Comparison of ENCODE assay signal across 16 mouse cellular contexts in genomic region chr11:61024388-61024787, GRCm38 (mm10). TPM values are rescaled to one million over a fixed set of nuclear protein-coding genes. Genes with fewer than 3 reads are reported as not detected.
A peak's percentile ranks its signal among the peaks of the same experiment; 100 is the strongest.
DNase-seq lines count a peak whose midpoint lies in the region; ATAC-seq lines count a peak whose summit lies in the region.
"Had no signal": no experiment of that assay in that cellular context is flagged by ENCODE, and none has a peak within 500 bp of the region (broad histone marks: within the 10 kb centered on the region; RNA-seq: fewer than 3 reads in every experiment).

No protein-coding gene starts in this region.

- H3K27me3 ChIP-seq in heart, embryonic 14.5 days (ENCODE audit: control insufficient read depth, insufficient read depth, low read length): peaks cover 50% of the 10 kb centered on the region
- peaks cover 58% of the 10 kb centered on the region for H3K27me3 ChIP-seq in midbrain, embryonic 13.5 days
- peaks cover 75% of the 10 kb centered on the region for H3K27me3 ChIP-seq in midbrain, embryonic 10.5 days (ENCODE audit: low read depth, poor library complexity, severe bottlenecking)
- peaks cover 39% of the 10 kb centered on the region for H3K27me3 ChIP-seq in midbrain, embryonic 16.5 days (ENCODE audit: control insufficient read depth, insufficient read depth, low read depth, low read length)
- H3K27me3 ChIP-seq in neural tube, embryonic 15.5 days (replicated peaks): peaks cover 49% of the 10 kb centered on the region

- H3K9me3 ChIP-seq in heart, embryonic 14.5 days (ENCODE audit: control insufficient read depth, low read length): no peaks in the 10 kb centered on the region
- H3K9me3 ChIP-seq in midbrain, embryonic 13.5 days: no peaks in the 10 kb centered on the region
- H3K9me3 ChIP-seq in midbrain, embryonic 10.5 days (replicated peaks): no peaks in the 10 kb centered on the region
- H3K9me3 ChIP-seq in midbrain, embryonic 16.5 days (replicated peaks; ENCODE audit: control insufficient read depth, low read length, poor library complexity, severe bottlenecking): no peaks in the 10 kb centered on the region
- H3K9me3 ChIP-seq in neural tube, embryonic 15.5 days (replicated peaks): no peaks in the 10 kb centered on the region
- H3K9me3 ChIP-seq: limb, embryonic 12.5 days; liver, embryonic 12.5 days had no signal

- peaks cover 40 to 53% of the 10 kb centered on the region in 2 experiments for H3K4me1 ChIP-seq in heart, embryonic 14.5 days (ENCODE audit: control insufficient read depth in 2 of 2, insufficient read depth in 2 of 2, low read length in 2 of 2)
- H3K4me1 ChIP-seq in midbrain, embryonic 13.5 days (replicated peaks): peaks cover 44% of the 10 kb centered on the region
- peaks cover 36% of the 10 kb centered on the region for H3K4me1 ChIP-seq in midbrain, embryonic 10.5 days
- peaks cover 15% of the 10 kb centered on the region; the same call in 1 of the 2 replicates for H3K4me1 ChIP-seq in midbrain, embryonic 16.5 days (ENCODE audit: control insufficient read depth, insufficient read depth, low read length)
- peaks cover 56% of the 10 kb centered on the region for H3K4me1 ChIP-seq in neural tube, embryonic 15.5 days

- H3K36me3 ChIP-seq in heart, embryonic 14.5 days (ENCODE audit: control insufficient read depth, insufficient read depth, low read length): no peaks in the 10 kb centered on the region
- H3K36me3 ChIP-seq in midbrain, embryonic 13.5 days: no peaks in the 10 kb centered on the region
- no peaks in the 10 kb centered on the region for H3K36me3 ChIP-seq in midbrain, embryonic 10.5 days
- no peaks in the 10 kb centered on the region for H3K36me3 ChIP-seq in midbrain, embryonic 16.5 days (ENCODE audit: control insufficient read depth, insufficient read depth, low read length)
- no peaks in the 10 kb centered on the region for H3K36me3 ChIP-seq in neural tube, embryonic 15.5 days
- H3K36me3 ChIP-seq: limb, embryonic 12.5 days; liver, embryonic 12.5 days had no signal

- WGBS in heart, embryonic 14.5 days: 92% methylated on average over 6 of the region's 6 CpGs
- WGBS in midbrain, embryonic 13.5 days: 79% methylated on average over 6 of the region's 6 CpGs
- WGBS in midbrain, embryonic 10.5 days: 83% methylated on average over 6 of the region's 6 CpGs
- 83% methylated on average over 6 of the region's 6 CpGs for WGBS in midbrain, embryonic 16.5 days
- 84% methylated on average over 6 of the region's 6 CpGs for WGBS in neural tube, embryonic 15.5 days

- no peak overlapping the region for H3K4me3 ChIP-seq in heart, embryonic 14.5 days (ENCODE audit: control insufficient read depth in 1 of 2, insufficient read depth in 1 of 2, low read depth in 1 of 2, low read length in 2 of 2)
- no peak overlapping the region for H3K4me3 ChIP-seq in midbrain, embryonic 13.5 days (replicated peaks)
- no peak overlapping the region for H3K4me3 ChIP-seq in midbrain, embryonic 10.5 days
- no peak overlapping the region for H3K4me3 ChIP-seq in midbrain, embryonic 16.5 days (ENCODE audit: low read depth, low read length)
- H3K4me3 ChIP-seq in neural tube, embryonic 15.5 days (replicated peaks): no peak overlapping the region
- H3K4me3 ChIP-seq: erythroblast, embryonic 14.5 days; heart, adult 2 months; limb, embryonic 12.5 days; liver, embryonic 12.5 days had no signal

- no peak for DNase-seq in heart, adult 9 months (ENCODE audit: low spot score in 2 of 2)
- no peak for DNase-seq in midbrain, embryonic 10.5 days (ENCODE audit: low spot score)
- DNase-seq: adrenal gland, adult 8-10 months; gastrocnemius, postnatal 14 days; kidney, adult 11 months; lung, adult 2 months; thymus, postnatal 14 days had no signal

- H3K27ac ChIP-seq in heart, embryonic 14.5 days (replicated peaks in 1 of 2; ENCODE audit: control insufficient read depth in 1 of 2, insufficient read depth in 1 of 2, low read depth in 2 of 2, low read length in 2 of 2): peak overlapping the region in 1 of 2 experiments; percentile 91; a peak in 2 of 4 replicates
- 0 out of 2 replicates have a peak overlapping the region, but pooled peaks have one; percentile 9 for H3K27ac ChIP-seq in midbrain, embryonic 13.5 days
- no peak overlapping the region for H3K27ac ChIP-seq in midbrain, embryonic 10.5 days (replicated peaks)
- H3K27ac ChIP-seq in midbrain, embryonic 16.5 days (ENCODE audit: low read length): no peak overlapping the region
- H3K27ac ChIP-seq in neural tube, embryonic 15.5 days (replicated peaks): no peak overlapping the region
- H3K27ac ChIP-seq: limb, embryonic 12.5 days; liver, embryonic 12.5 days had no signal

- 0 out of 2 replicates have a peak overlapping the region, but pooled peaks have one; percentile 48 for H3K4me2 ChIP-seq in heart, embryonic 14.5 days (ENCODE audit: low read length)
- no peak overlapping the region for H3K4me2 ChIP-seq in midbrain, embryonic 13.5 days (replicated peaks)
- peak overlapping the region; percentile 53 for H3K4me2 ChIP-seq in midbrain, embryonic 16.5 days (ENCODE audit: low read length)
- H3K4me2 ChIP-seq in neural tube, embryonic 15.5 days: peak overlapping the region; percentile 85; the same call in 1 of the 2 replicates
- H3K4me2 ChIP-seq: limb, embryonic 12.5 days; liver, embryonic 12.5 days had no signal

- no peak for ATAC-seq in heart, embryonic 14.5 days (ENCODE audit: insufficient number of reproducible peaks, insufficient read depth, low FRiP score, low read depth)
- no peak for ATAC-seq in midbrain, embryonic 13.5 days
- ATAC-seq in midbrain, embryonic 16.5 days: no peak
- no peak for ATAC-seq in neural tube, embryonic 15.5 days (ENCODE audit: low FRiP score)
- no peak for ATAC-seq in activated CD4-positive, CD25-positive, alpha-beta regulatory T cell, adult 4 months
- ATAC-seq: liver, embryonic 12.5 days had no signal

- peak overlapping the region; percentile 18; the same call in 1 of the 2 replicates for H3K9ac ChIP-seq in heart, embryonic 14.5 days (ENCODE audit: low read length)
- no peak overlapping the region for H3K9ac ChIP-seq in midbrain, embryonic 13.5 days (replicated peaks)
- no peak overlapping the region for H3K9ac ChIP-seq in midbrain, embryonic 16.5 days (ENCODE audit: low read depth, low read length)
- H3K9ac ChIP-seq in neural tube, embryonic 15.5 days (replicated peaks): no peak overlapping the region
- H3K9ac ChIP-seq: limb, embryonic 12.5 days; liver, embryonic 12.5 days had no signal

RNA-seq across cellular contexts. Expression of gene Kcnj12, which starts 2.0 kb away (rescaled TPM):
- polyA plus RNA-seq in heart, embryonic 14.5 days (2014; fragmentation: Nextera tagmentation; extraction: Ambion mirVana): 5.4 and 5.8 TPM in 2 replicates
- polyA plus RNA-seq in midbrain, embryonic 13.5 days (2015; fragmentation: Nextera tagmentation; extraction: Ambion mirVana): 0.64 and 1.4 TPM in 2 replicates
- polyA plus RNA-seq in midbrain, embryonic 10.5 days (2016; fragmentation: Nextera tagmentation; extraction: Ambion mirVana): 0.53 and 0.62 TPM in 2 replicates
- polyA plus RNA-seq in midbrain, embryonic 16.5 days (2015; fragmentation: Nextera tagmentation; extraction: Ambion mirVana): 3.8 TPM in 2 replicates
- polyA plus RNA-seq in neural tube, embryonic 15.5 days (2015; fragmentation: Nextera tagmentation; extraction: Ambion mirVana): 3.2 and 3.8 TPM in 2 replicates
- not detected for polyA plus RNA-seq in activated CD4-positive, CD25-positive, alpha-beta regulatory T cell, adult 4 months (2017; shearing (Covaris generic))
